Mouse (Mus musculus) midbrain, embryonic 10.5 days (tissue): ENCODE data around the gene Il12rb2. TPM values are rescaled to one million over a fixed set of nuclear protein-coding genes. Genes with fewer than 3 reads are reported as not detected.

Source experiments
- DNase-seq: peaks from one replicate; pipeline ENCODE4 v3.0.0-alpha.2; 2017; ENCODE audit warnings: low spot score
- H3K27ac ChIP-seq: fragments of 300-500 bp; sonication (generic); replicated peaks from 2 replicates; pipeline ENCODE4 v1.5.1; 2016; ENCODE audit warnings: mild to moderate bottlenecking
- H3K27me3 ChIP-seq: fragments of 300-500 bp; sonication (generic); 2 replicates; pipeline ENCODE4 v1.6.1; 2016; ENCODE audit warnings: low read depth, mild to moderate bottlenecking; ENCODE audit not compliant: poor library complexity, severe bottlenecking
- H3K36me3 ChIP-seq: fragments of 300-500 bp; sonication (generic); 2 replicates; pipeline ENCODE4 v1.6.1; 2016; ENCODE audit warnings: mild to moderate bottlenecking, moderate library complexity
- H3K4me1 ChIP-seq: fragments of 300-500 bp; sonication (generic); 2 replicates; pipeline ENCODE4 v1.6.1; 2016
- H3K4me3 ChIP-seq: fragments of 300-500 bp; sonication (generic); 2 replicates; pipeline ENCODE4 v1.5.1; 2016; ENCODE audit warnings: mild to moderate bottlenecking, moderate library complexity
- H3K9me3 ChIP-seq: fragments of 300-500 bp; sonication (generic); replicated peaks from 2 replicates; pipeline ENCODE4 v1.6.1; 2016; ENCODE audit warnings: mild to moderate bottlenecking
- WGBS: fragments of 180-500 bp; shearing (Covaris S2); methylation state at CpG from one replicate; pipeline ENCODE4 v1.1.7; 2016; 5-methylcytosine and 5-hydroxymethylcytosine counted together
- polyA plus RNA-seq: library from polyadenylated mRNA; unstranded; fragments of >200 nt; fragmentation: Nextera tagmentation; extraction: Ambion mirVana; gene quantifications from 2 replicates; pipeline ENCODE4 v1.2.1, GENCODE M21; 2016

The Il12rb2 gene
- polyA plus RNA-seq, 1 experiment from 2014 or later: 0.06 TPM

- 93% methylated on average over 9 of the region's 9 CpGs for WGBS
- Histone ChIP-seq H3K9me3 (no peaks in the 10 kb centered on the region), H3K4me3 (no peak overlapping the region), H3K4me1 (no peaks in the 10 kb centered on the region), H3K27me3 (no peaks in the 10 kb centered on the region), H3K27ac (no peak overlapping the region), H3K36me3 (peaks cover 98% of the 10 kb centered on the region)
- DNase-seq: no peak
Measured at GRCm38 (mm10) chr6:67281614-67282197, 94.3 kb downstream of the Il12rb2 start.

GRCm38 (mm10) chr6:67277944-67278343 lies 98.0 kb downstream of the Il12rb2 start:
- peaks cover 98% of the 10 kb centered on the region for H3K36me3 ChIP-seq
- no peak for DNase-seq
- no peaks in the 10 kb centered on the region for H3K9me3 ChIP-seq
- no peaks in the 10 kb centered on the region for H3K27me3 ChIP-seq
- H3K4me1 ChIP-seq: no peaks in the 10 kb centered on the region
- 92% methylated on average over 5 of the region's 5 CpGs for WGBS
- no peak overlapping the region for H3K4me3 ChIP-seq
- no peak overlapping the region for H3K27ac ChIP-seq

DNA sequence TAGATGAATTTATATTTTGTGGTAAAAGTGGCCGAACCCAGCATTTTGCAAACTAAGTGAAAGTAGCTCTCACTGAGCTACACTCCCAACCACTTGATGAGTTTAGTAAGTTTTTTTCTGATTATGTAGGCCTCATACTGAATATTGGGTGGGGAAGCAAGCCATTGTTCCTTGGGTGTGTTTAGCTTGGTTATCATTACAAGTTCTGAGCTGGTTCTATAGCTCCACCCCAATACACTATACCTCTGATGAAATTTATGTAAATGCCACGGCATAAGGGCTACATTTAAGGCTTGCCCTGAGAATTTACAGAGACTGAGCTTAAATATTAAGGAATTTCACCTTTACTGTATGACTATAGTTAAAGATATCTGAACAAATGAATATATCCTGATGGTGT lies 106.5 kb downstream of the Il12rb2 start:
- WGBS: 64% methylated on average over 2 of the region's 2 CpGs
- H3K9me3 ChIP-seq: no peaks in the 10 kb centered on the region
- DNase-seq: no peak
- H3K4me3 ChIP-seq: peak overlapping the region; percentile 100
- no peak overlapping the region for H3K27ac ChIP-seq
- H3K4me1 ChIP-seq: peaks cover 22% of the 10 kb centered on the region
- no peaks in the 10 kb centered on the region for H3K27me3 ChIP-seq
- peaks cover 40% of the 10 kb centered on the region for H3K36me3 ChIP-seq

GRCm38 (mm10) chr6:67268983-67269382 lies 107.0 kb downstream of the Il12rb2 start:
- Histone ChIP-seq H3K4me3 (peak overlapping the region; percentile 100), H3K27me3 (no peaks in the 10 kb centered on the region), H3K27ac (no peak overlapping the region), H3K4me1 (peaks cover 22% of the 10 kb centered on the region), H3K9me3 (no peaks in the 10 kb centered on the region), H3K36me3 (peaks cover 35% of the 10 kb centered on the region)
- WGBS: 36% methylated on average over 1 of the region's 1 CpGs
- DNase-seq: no peak

- Histone ChIP-seq H3K27ac (peak overlapping the region; percentile 98), H3K4me3 (peak overlapping the region; percentile 100), H3K4me1 (peaks cover 22% of the 10 kb centered on the region), H3K36me3 (peaks cover 28% of the 10 kb centered on the region), H3K27me3 (no peaks in the 10 kb centered on the region), H3K9me3 (no peaks in the 10 kb centered on the region)
- DNase-seq: no peak
- WGBS: 0% methylated on average over 2 of the region's 2 CpGs
Measured at GRCm38 (mm10) chr6:67268245-67268612, 107.8 kb downstream of the Il12rb2 start.

DNA sequence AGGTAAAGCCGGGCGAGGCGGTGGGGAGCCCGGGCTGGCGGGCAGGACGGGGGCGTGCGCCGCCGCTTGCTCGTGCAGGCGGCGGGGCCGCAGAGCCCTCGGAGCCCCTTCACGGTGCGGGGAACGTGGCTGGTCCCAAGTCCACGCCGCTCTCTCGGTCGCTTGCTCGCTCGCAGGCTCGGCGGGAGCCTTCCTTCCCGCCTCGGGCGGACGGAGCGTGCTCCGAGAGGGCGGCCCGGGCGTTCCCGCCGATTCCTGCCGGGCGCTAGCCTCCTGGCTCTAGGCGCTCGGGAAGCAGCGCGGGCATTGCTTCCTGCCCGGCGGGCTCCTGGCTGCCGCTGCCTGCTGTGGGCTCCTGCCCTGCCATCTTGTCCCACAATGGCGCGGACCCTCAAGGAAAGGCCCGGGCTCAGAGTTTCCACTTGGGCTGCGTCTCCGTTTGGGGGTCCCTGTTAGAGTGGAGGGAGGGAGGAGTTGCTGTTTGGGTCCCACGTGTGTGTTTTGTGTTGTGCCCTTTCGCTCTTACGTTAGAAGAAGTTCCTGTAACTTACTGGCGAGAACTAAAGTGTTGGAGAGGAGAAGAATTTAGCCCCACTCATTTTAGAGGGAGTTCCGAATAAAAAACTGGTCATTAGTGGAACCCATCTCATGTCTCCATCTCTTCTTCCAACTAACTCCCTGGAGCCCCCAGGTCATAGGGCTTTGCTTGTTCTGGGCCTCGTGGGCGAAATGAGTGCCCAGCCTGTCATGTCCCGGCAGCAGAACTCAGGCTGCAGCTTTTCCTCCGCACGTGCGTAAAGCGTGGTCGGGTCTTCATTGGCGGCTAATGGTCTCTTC lies 108.4 kb downstream of the Il12rb2 start:
- Histone ChIP-seq H3K4me1 (peaks cover 22% of the 10 kb centered on the region), H3K9me3 (no peaks in the 10 kb centered on the region), H3K27me3 (no peaks in the 10 kb centered on the region), H3K36me3 (peaks cover 22% of the 10 kb centered on the region), H3K27ac (peak overlapping the region; percentile 98), H3K4me3 (peak overlapping the region; percentile 100)
- DNase-seq: peak; percentile 56
- 0% methylated on average over 65 of the region's 65 CpGs for WGBS

GRCm38 (mm10) chr6:67266664-67267407 lies 109.2 kb downstream of the Il12rb2 start:
- H3K27me3 ChIP-seq: no peaks in the 10 kb centered on the region
- peak; percentile 94 for DNase-seq
- no peaks in the 10 kb centered on the region for H3K9me3 ChIP-seq
- peak overlapping the region; percentile 100 for H3K4me3 ChIP-seq
- H3K36me3 ChIP-seq: peaks cover 14% of the 10 kb centered on the region
- peaks cover 22% of the 10 kb centered on the region for H3K4me1 ChIP-seq
- peak overlapping the region; percentile 98 for H3K27ac ChIP-seq
- WGBS: under 1% methylated on average over 68 of the region's 68 CpGs

DNA sequence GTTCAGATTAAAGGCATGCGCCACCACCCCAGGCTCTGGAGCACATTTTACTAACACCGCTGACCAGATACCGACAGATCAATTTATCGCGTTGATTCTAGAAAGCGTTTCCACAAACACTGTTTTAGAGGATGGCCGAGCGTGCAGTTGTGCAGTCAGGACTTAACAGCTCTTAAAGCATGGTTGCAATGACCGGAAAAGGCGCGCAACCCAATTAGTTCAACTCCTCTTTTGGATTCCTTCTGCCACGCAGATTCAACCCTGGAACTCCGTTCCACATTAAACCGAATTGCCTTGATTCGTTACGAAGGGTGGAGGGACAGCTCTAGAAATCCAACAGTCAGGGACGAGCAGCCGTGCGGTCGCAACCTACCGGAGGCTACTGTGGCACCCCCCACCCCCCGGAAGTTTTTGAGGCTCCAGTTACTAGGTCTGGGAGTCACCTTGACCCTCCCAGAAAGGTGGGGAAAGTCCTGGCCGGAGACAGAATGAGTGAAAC lies 109.8 kb downstream of the Il12rb2 start:
- Histone ChIP-seq H3K36me3 (peaks cover 8% of the 10 kb centered on the region), H3K27me3 (no peaks in the 10 kb centered on the region), H3K27ac (peak overlapping the region; percentile 98), H3K4me3 (peak overlapping the region; percentile 100), H3K9me3 (no peaks in the 10 kb centered on the region), H3K4me1 (peaks cover 22% of the 10 kb centered on the region)
- no peak for DNase-seq
- WGBS: under 1% methylated on average over 23 of the region's 23 CpGs

DNA sequence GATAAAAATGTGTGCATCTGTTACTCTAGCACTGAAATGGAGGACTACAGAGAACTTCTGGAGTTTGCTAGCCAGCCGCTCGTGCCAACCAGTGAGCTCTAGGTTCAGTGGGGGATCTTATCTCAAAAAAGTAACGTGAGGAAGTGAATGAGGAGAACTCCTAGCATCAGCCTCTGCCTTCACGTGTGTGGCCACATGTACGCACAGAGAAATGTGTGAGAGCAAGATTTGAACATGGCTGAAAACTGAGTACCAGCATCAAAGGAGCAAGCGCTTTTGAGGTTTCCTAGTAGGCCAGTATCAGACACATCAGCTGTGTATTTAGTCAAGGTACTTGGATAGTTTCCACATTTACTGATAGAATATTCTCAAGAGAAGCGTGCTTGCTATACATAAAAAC lies 111.1 kb downstream of the Il12rb2 start:
- Histone ChIP-seq H3K4me3 (no peak overlapping the region), H3K36me3 (no peaks in the 10 kb centered on the region), H3K4me1 (peaks cover 19% of the 10 kb centered on the region), H3K9me3 (no peaks in the 10 kb centered on the region), H3K27me3 (no peaks in the 10 kb centered on the region), H3K27ac (no peak overlapping the region)
- WGBS: 90% methylated on average over 7 of the region's 7 CpGs
- DNase-seq: no peak

DNA sequence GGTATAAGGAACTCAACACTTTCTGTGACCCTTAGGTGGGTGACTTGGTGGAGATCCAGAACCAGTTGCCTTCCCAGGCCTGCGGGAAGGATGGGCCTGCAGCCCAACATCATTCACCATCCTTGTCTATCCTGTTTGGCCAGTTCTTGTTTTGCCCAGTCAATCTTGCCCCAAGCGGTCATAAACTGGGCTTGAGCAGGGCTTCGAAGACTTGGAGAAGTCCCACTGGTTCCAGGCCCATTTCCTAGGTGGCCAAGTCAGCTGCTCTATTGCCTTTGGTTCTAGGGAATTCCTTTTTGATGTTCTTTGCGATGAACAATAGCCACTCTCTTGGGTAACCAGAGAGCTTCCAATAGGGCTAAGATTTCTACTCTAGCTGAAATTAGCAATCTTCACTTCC lies 124.9 kb downstream of the Il12rb2 start:
- Histone ChIP-seq H3K27ac (no peak overlapping the region), H3K9me3 (no peaks in the 10 kb centered on the region), H3K27me3 (no peaks in the 10 kb centered on the region), H3K36me3 (no peaks in the 10 kb centered on the region), H3K4me1 (no peaks in the 10 kb centered on the region), H3K4me3 (no peak overlapping the region)
- DNase-seq: no peak
- 88% methylated on average over 4 of the region's 4 CpGs for WGBS

DNA sequence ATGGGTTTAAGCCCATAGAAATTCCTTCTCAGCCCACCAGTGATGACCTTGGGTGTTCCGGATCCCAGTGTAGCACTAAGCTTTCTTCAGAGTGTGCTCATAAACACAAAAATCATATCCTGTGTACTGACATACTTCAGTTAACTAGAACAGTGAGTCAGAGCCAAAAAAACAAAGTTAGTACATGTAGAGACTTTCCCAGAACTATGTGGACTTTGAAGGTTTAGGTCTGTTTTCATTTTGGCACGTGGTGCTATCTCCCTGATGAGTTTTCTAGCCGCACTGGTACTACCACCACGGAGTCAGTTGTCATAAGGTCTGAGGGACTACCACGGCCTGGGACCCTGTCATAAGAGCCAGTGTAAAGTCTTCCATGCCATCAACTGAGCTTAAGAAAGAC lies 131.5 kb downstream of the Il12rb2 start:
- Histone ChIP-seq H3K36me3 (no peaks in the 10 kb centered on the region), H3K27ac (no peak overlapping the region), H3K27me3 (no peaks in the 10 kb centered on the region), H3K4me3 (no peak overlapping the region), H3K9me3 (no peaks in the 10 kb centered on the region), H3K4me1 (no peaks in the 10 kb centered on the region)
- 90% methylated on average over 5 of the region's 5 CpGs for WGBS
- no peak for DNase-seq

- no peak for DNase-seq
- Histone ChIP-seq H3K4me1 (no peaks in the 10 kb centered on the region), H3K36me3 (no peaks in the 10 kb centered on the region), H3K27me3 (no peaks in the 10 kb centered on the region), H3K27ac (no peak overlapping the region), H3K4me3 (no peak overlapping the region), H3K9me3 (no peaks in the 10 kb centered on the region)
- WGBS: 92% methylated on average over 7 of the region's 7 CpGs
Measured at GRCm38 (mm10) chr6:67243765-67244420, 132.1 kb downstream of the Il12rb2 start.
